Mouse (Mus musculus) midbrain, embryonic 13.5 days (tissue): ENCODE data around the gene Xkr7. TPM values are rescaled to one million over a fixed set of nuclear protein-coding genes. Genes with fewer than 3 reads are reported as not detected.

Experiments
- ATAC-seq: fragments of 200-750 bp; cut with Nextera tagmentation; 2 replicates; pipeline ENCODE4 v1.8.0; 2017; ENCODE audit warnings: mild to moderate bottlenecking, moderate TSS enrichment, moderate library complexity
- H3K27ac ChIP-seq: fragments of 300-500 bp; sonication (generic); 2 replicates; pipeline ENCODE4 v1.5.1; 2015; ENCODE audit warnings: inconsistent platforms, mild to moderate bottlenecking, moderate library complexity
- H3K27me3 ChIP-seq: fragments of 300-500 bp; sonication (generic); 2 replicates; pipeline ENCODE4 v1.6.1; 2015; ENCODE audit warnings: mild to moderate bottlenecking, inconsistent platforms
- H3K36me3 ChIP-seq: fragments of 300-500 bp; sonication (generic); 2 replicates; pipeline ENCODE4 v1.6.1; 2015; ENCODE audit warnings: mild to moderate bottlenecking, inconsistent platforms
- H3K4me1 ChIP-seq: fragments of 300-500 bp; sonication (generic); replicated peaks from 2 replicates; pipeline ENCODE4 v1.6.1; 2015; ENCODE audit warnings: inconsistent platforms
- H3K4me2 ChIP-seq: fragments of 300-500 bp; sonication (generic); replicated peaks from 2 replicates; pipeline ENCODE4 v1.6.1; 2015; ENCODE audit warnings: moderate library complexity, mild to moderate bottlenecking, inconsistent platforms
- H3K4me3 ChIP-seq: fragments of 300-500 bp; sonication (generic); replicated peaks from 2 replicates; pipeline ENCODE4 v1.5.1; 2015; ENCODE audit warnings: mild to moderate bottlenecking, inconsistent platforms
- H3K9ac ChIP-seq: fragments of 300-500 bp; sonication (generic); replicated peaks from 2 replicates; pipeline ENCODE4 v1.6.1; 2015; ENCODE audit warnings: mild to moderate bottlenecking, inconsistent platforms
- H3K9me3 ChIP-seq: fragments of 300-500 bp; sonication (generic); 2 replicates; pipeline ENCODE4 v1.6.1; 2016; ENCODE audit warnings: mild to moderate bottlenecking, inconsistent platforms
- WGBS: fragments of 180-500 bp; shearing (Covaris S2); methylation state at CpG from one replicate; pipeline ENCODE4 v1.1.7; 2015; 5-methylcytosine and 5-hydroxymethylcytosine counted together
- polyA plus RNA-seq: library from polyadenylated mRNA; unstranded; fragments of >200 nt; fragmentation: Nextera tagmentation; extraction: Ambion mirVana; gene quantifications from 2 replicates; pipeline ENCODE4 v1.2.1, GENCODE M21; 2015

Xkr7 gene
- polyA plus RNA-seq, 1 experiment from 2014 or later, result 2.0 TPM

DNA sequence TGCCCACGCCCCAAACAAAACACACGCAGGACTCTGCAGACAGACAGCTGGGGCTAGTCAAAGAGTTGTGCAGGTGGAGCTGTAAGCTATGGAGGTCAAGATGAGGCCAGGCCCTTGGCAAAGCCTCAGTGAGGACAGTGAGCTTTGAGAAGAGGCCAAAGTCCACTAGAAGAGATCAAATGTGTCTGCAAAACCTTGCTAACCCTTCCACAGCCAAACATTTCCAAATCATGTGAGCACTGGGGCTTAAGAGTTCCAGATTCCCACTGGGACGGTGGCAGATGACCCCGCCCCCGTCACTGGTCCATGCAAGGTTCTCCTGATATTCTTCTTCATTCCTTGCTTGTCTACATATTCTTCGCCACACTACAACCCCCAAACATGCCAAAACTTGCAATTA is 50.2 kb downstream of the Xkr7 start:
- H3K9me3 ChIP-seq, result no peaks in the 10 kb centered on the region
- WGBS, result 83% methylated on average over 6 of the region's 6 CpGs

DNA sequence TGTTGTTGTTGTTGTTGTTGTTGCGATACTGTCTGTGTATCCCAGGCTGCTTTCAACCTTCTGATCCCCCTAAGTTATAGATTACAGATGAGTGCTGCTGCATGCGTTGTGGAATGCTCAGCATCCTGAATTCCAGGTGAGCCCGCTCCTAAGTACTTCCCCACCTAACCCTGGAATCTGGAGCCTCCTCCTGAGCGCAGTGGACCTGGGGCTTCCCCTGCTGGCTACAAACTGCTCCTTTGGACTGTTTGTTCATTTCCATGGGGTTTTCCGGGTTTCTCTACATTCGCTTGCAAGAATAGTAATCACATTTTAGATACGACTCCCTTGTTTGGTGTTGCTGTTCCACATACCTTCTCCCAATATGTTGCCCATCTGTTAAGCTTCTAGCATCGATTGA is 51.6 kb downstream of the Xkr7 start:
- Histone ChIP-seq H3K9ac (no peak overlapping the region), H3K9me3 (no peaks in the 10 kb centered on the region), H3K4me2 (no peak overlapping the region), H3K27ac (no peak overlapping the region), H3K4me3 (no peak overlapping the region), H3K36me3 (no peaks in the 10 kb centered on the region), H3K4me1 (no peaks in the 10 kb centered on the region), H3K27me3 (no peaks in the 10 kb centered on the region; the same call in 1 of the 2 replicates)
- 83% methylated on average over 8 of the region's 8 CpGs for WGBS
- ATAC-seq, result no peak

More for the DNA sequence above, 50.2 kb downstream of the Xkr7 start:
- no peak for ATAC-seq
- Histone ChIP-seq H3K4me1 (no peaks in the 10 kb centered on the region), H3K4me3 (no peak overlapping the region), H3K9ac (no peak overlapping the region), H3K27me3 (no peaks in the 10 kb centered on the region; the same call in 1 of the 2 replicates), H3K36me3 (no peaks in the 10 kb centered on the region), H3K4me2 (no peak overlapping the region), H3K27ac (no peak overlapping the region)

DNA sequence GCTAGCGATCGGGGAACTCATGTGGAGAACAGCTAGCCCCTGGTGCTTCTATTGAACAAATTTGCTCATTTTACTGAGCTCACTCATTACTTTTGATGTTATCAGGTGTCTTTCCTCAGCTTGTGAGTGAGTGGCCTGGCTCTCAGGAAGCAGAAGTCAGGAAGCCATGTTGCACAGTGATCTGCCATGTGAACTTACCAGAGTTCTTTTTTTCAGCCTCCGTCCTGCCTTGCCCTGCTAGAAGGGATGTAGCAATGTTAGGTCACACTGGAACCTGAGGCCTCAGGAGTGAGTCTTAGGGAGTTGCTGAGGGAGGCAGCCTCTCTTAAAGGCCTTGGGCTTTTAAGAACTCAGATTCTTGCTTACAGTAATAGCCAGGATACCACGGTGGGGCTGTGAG is 52.2 kb downstream of the Xkr7 start:
- no peak for ATAC-seq
- no peak overlapping the region for H3K4me2 ChIP-seq
- H3K9me3 ChIP-seq, result no peaks in the 10 kb centered on the region
- H3K4me1 ChIP-seq, result no peaks in the 10 kb centered on the region
- no peak overlapping the region for H3K9ac ChIP-seq
- no peaks in the 10 kb centered on the region for H3K36me3 ChIP-seq
- 91% methylated on average over 4 of the region's 4 CpGs for WGBS
- H3K27me3 ChIP-seq, result no peaks in the 10 kb centered on the region; the same call in 1 of the 2 replicates
- no peak overlapping the region for H3K4me3 ChIP-seq
- H3K27ac ChIP-seq, result no peak overlapping the region

DNA sequence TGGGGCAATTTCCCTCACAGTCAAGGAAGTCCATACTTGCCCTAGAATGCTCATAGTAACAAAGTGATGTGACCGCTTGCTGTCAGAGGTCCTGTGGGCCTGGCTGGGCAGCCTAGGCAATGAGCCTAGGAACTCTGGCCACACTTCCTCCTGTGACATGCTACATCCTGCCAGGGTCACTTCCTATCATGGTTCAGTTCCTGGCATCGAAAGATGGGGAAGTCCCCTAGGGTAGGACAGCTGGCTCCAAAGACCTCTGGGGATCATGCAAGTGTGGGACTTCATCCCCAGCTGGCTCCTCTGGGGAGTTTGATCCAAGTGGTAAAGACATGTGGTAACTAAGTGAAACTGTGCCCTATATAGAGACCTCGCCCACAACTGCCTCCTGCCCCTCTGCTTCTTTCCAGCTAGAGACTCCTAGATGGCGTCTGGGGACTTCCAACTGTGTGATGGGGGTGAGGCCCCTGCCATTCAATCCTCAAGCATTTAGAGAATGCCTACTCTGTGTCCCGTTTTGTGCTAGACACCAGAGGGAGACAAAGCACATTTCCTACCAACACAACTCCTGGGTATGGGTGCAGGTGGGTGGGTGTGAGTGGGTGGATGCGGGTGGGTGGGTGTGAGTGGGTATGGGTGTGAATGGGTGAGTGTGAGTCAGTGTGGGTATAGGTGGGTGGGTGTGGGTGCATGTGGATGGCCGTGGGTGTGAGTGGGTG is 52.8 kb downstream of the Xkr7 start:
- H3K27ac ChIP-seq, result no peak overlapping the region
- H3K36me3 ChIP-seq, result no peaks in the 10 kb centered on the region
- no peak overlapping the region for H3K9ac ChIP-seq
- H3K4me1 ChIP-seq, result no peaks in the 10 kb centered on the region
- no peak overlapping the region for H3K4me3 ChIP-seq
- WGBS, result 72% methylated on average over 7 of the region's 7 CpGs
- ATAC-seq, result no peak
- H3K4me2 ChIP-seq, result no peak overlapping the region
- no peaks in the 10 kb centered on the region; the same call in 1 of the 2 replicates for H3K27me3 ChIP-seq
- H3K9me3 ChIP-seq, result no peaks in the 10 kb centered on the region

DNA sequence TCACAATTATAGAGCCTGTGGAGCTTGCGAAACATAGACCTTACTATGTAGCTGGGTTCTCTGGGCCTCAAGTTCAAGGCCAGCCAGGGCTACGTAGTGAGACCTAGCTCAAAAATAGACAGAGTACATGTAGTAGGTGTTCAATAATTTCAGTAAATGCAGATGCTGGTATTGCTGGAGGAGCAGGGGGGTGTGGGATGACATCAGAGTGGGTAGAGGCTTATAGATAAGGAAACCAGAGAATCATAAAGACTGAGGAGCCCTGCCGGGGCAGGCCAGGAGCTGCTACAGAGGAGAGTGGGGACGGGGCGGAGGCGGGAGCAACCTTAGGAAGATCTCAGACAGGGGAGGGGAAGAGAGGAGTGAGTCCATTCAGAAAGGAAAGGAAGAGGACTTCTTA is 53.9 kb downstream of the Xkr7 start:
- WGBS, result 94% methylated on average over 6 of the region's 6 CpGs
- Histone ChIP-seq H3K27ac (no peak overlapping the region), H3K9me3 (no peaks in the 10 kb centered on the region), H3K4me1 (no peaks in the 10 kb centered on the region), H3K4me3 (no peak overlapping the region), H3K27me3 (no peaks in the 10 kb centered on the region; the same call in 1 of the 2 replicates), H3K4me2 (no peak overlapping the region), H3K36me3 (no peaks in the 10 kb centered on the region), H3K9ac (no peak overlapping the region)
- no peak for ATAC-seq

DNA sequence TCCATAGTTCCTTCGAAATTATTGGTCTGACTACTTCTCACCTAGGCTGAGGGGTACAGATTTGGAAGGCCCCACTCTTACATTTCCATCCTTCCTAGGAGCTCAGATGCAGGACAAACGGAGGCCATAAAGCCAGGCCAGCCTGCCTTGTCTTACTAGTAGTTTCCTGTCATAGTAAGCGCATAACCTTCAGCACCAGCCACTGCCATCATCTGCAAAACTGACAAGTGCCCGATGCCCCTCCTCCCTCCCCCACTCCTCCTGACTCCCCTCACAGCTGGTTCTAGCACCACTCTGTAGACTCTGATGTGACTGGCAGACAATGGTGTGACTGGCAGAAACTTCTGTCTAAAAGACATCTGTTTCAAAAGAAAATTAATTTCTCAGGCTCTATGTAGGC is 54.5 kb downstream of the Xkr7 start:
- H3K9ac ChIP-seq, result no peak overlapping the region
- H3K4me1 ChIP-seq, result no peaks in the 10 kb centered on the region
- no peak for ATAC-seq
- H3K4me3 ChIP-seq, result no peak overlapping the region
- no peaks in the 10 kb centered on the region; the same call in 1 of the 2 replicates for H3K27me3 ChIP-seq
- H3K4me2 ChIP-seq, result no peak overlapping the region
- no peaks in the 10 kb centered on the region for H3K9me3 ChIP-seq
- H3K27ac ChIP-seq, result no peak overlapping the region
- no peaks in the 10 kb centered on the region for H3K36me3 ChIP-seq
- 89% methylated on average over 4 of the region's 4 CpGs for WGBS

DNA sequence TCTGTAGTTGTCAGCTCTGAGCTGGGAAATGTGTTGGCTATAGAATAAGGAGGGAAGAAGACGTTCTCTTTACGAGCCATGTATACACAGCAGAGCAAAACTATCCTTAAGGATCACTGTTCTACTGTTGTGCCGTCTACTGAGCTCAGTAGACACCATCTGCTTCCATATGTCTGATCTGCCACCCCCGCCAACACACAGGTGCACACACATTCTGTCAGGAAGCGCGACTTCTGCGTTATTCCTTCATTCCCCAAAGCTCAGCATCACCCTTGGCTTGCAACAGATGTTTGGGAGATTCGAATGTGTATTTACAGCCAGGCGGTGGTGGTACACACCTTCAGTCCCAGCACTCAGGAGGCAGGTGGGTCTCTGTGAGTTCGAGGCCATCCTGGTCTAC is 55.4 kb downstream of the Xkr7 start:
- Histone ChIP-seq H3K36me3 (no peaks in the 10 kb centered on the region), H3K4me1 (no peaks in the 10 kb centered on the region), H3K9ac (no peak overlapping the region), H3K4me3 (no peak overlapping the region), H3K9me3 (no peaks in the 10 kb centered on the region), H3K4me2 (no peak overlapping the region), H3K27me3 (no peaks in the 10 kb centered on the region), H3K27ac (no peak overlapping the region)
- 93% methylated on average over 10 of the region's 10 CpGs for WGBS
- ATAC-seq, result no peak

DNA sequence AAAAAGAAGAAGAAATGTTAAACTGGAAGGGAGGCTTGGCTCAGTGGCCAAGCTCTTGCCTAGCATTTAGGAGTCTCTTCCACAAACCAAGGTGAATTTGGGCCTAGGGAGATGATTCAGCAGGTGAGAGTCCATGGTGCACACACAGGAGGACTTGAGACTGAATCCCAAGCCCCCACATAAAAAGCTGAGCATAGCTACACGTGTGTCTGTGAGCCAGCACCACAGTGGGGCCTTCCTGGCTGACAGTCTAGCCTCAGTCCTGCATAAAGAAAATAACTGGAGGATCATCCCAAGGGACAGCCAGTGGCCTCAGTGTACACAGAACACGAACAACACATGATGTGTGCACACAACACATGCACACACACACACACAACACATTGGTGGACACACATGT is 57.7 kb downstream of the Xkr7 start:
- Histone ChIP-seq H3K4me3 (no peak overlapping the region), H3K4me2 (no peak overlapping the region), H3K27me3 (no peaks in the 10 kb centered on the region), H3K36me3 (no peaks in the 10 kb centered on the region), H3K9me3 (no peaks in the 10 kb centered on the region), H3K27ac (no peak overlapping the region), H3K9ac (no peak overlapping the region), H3K4me1 (no peaks in the 10 kb centered on the region)
- 57% methylated on average over 2 of the region's 2 CpGs for WGBS
- no peak for ATAC-seq

DNA sequence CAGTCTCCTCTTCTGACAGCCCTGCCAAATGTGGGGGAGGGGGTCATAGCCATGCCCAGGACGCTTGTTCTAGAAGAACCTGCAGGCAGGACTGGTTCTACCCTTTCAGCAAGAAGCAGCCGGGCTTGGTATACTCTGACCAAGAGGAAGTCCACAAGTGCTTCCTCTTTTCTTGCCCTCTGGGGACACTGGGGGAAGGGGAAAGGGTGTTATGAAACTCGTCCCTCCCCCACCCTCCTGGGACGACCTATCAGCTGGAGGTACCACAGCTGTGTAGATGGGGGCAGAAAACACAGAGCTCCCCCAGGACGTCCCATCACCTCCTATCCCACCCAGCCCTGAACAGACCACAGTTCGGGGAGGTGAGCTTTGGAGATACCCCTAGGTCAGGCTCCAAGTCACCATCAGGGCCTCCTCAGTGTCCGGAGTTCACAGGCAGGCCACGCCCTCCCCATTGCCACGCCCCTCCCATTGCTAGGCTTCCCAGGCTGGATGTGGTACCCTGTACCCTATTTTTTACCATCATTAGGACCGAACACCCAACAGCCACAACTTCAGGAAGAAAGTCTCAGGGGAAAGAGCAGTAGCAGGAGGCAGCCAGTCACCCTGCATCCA is 59.0 kb downstream of the Xkr7 start:
- no peak for ATAC-seq
- Histone ChIP-seq H3K9me3 (no peaks in the 10 kb centered on the region), H3K9ac (no peak overlapping the region), H3K36me3 (no peaks in the 10 kb centered on the region), H3K27ac (no peak overlapping the region), H3K4me2 (no peak overlapping the region), H3K4me3 (no peak overlapping the region), H3K4me1 (no peaks in the 10 kb centered on the region), H3K27me3 (no peaks in the 10 kb centered on the region)
- 49% methylated on average over 10 of the region's 10 CpGs for WGBS

Other genes with a start within 250 kb of the Xkr7 start
- 190 and 195 TPM in 2 replicates for gene Bcl2l1, start 200.1 kb upstream of the Xkr7 start, polyA plus RNA-seq
- gene Tpx2, start 183.9 kb upstream of the Xkr7 start, polyA plus RNA-seq, result 38.7 and 46.4 TPM in 2 replicates
- gene Mylk2, start 120.5 kb upstream of the Xkr7 start, polyA plus RNA-seq, result 0.06 and 0.07 TPM in 2 replicates
- 3.4 and 3.6 TPM in 2 replicates for gene Foxs1, start 98.6 kb upstream of the Xkr7 start, polyA plus RNA-seq
- gene Dusp15, start 80.2 kb upstream of the Xkr7 start, polyA plus RNA-seq, result 3.5 and 6.3 TPM in 2 replicates
- 3.4 and 3.9 TPM in 2 replicates for gene Ttll9, start 69.4 kb upstream of the Xkr7 start, polyA plus RNA-seq
- gene Pdrg1, start 16.4 kb upstream of the Xkr7 start, polyA plus RNA-seq, result 175 and 193 TPM in 2 replicates
- gene Ccm2l, start 34.1 kb downstream of the Xkr7 start, polyA plus RNA-seq, result 0.79 and 1.6 TPM in 2 replicates
- 1.3 TPM in 2 replicates for gene Hck, start 76.6 kb downstream of the Xkr7 start, polyA plus RNA-seq
- 78.6 and 80.0 TPM in 2 replicates for gene Tm9sf4, start 129.5 kb downstream of the Xkr7 start, polyA plus RNA-seq
- gene Tspyl3, start 193.6 kb downstream of the Xkr7 start, polyA plus RNA-seq, result 22.3 and 23.5 TPM in 2 replicates
- gene Plagl2, start 209.6 kb downstream of the Xkr7 start, polyA plus RNA-seq, result 10.1 and 10.8 TPM in 2 replicates
- gene Pofut1, start 209.7 kb downstream of the Xkr7 start, polyA plus RNA-seq, result 5.4 and 5.7 TPM in 2 replicates